Mouse (Mus musculus) CD8-positive naive resting alpha-beta T cell, adult 2 months (primary cell): Measurements from ENCODE around the gene Pxylp1.

Source experiments
- DNase-seq, 2 experiments: peaks; one replicate each; pipeline ENCODE4 v3.0.0; 2022; ENCODE audit warnings: low read depth in 2 of 2, low spot score in 2 of 2

The Pxylp1 gene

GRCm38 (mm10) chr9:96827002-96827785, 65.3 kb downstream of the Pxylp1 start:
- no peak for DNase-seq

- no peak for DNase-seq
Observed at GRCm38 (mm10) chr9:96824857-96825256, 67.6 kb downstream of the Pxylp1 start.

DNA sequence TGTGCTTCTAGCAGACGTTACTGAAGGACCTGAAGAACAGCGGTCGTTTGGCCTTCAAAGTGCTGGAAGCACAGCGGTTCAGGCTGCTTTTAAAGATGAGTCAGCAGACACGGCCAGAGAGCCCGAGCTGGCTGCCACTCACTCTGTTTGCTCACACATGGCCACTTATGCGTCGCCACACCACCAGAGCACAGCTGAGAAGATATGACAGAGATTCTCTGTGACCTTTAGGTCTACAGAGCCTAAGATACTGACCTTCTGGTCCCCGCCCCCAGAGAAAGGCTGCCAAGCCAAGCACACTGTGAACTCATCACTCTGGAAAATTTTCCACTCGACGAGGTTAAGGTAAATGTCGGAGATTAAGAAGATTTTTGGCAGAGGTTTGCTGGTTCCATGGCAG, 68.4 kb downstream of the Pxylp1 start:
- no peak for DNase-seq

- DNase-seq, result no peak
Observed at GRCm38 (mm10) chr9:96823541-96823940, 68.9 kb downstream of the Pxylp1 start.

DNA sequence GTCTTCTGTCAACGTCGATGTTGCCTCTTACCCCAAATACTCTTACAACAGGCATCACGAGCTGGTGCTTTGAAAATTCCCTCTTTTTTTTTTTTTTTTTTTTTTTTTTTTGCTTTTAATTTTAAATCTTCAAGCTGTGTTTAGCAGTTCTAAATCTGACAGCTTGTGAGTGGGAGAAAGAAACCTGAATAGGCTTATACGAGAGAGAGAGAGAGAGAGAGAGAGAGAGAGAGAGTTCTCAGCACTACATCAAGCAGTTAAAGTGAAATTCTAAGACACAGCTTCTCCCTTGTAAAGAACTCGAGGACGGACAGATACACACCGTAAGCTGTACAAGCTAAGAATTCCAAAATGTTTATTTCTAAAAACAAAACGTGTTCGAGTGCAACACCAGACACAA, 69.5 kb downstream of the Pxylp1 start:
- DNase-seq, result no peak

DNA sequence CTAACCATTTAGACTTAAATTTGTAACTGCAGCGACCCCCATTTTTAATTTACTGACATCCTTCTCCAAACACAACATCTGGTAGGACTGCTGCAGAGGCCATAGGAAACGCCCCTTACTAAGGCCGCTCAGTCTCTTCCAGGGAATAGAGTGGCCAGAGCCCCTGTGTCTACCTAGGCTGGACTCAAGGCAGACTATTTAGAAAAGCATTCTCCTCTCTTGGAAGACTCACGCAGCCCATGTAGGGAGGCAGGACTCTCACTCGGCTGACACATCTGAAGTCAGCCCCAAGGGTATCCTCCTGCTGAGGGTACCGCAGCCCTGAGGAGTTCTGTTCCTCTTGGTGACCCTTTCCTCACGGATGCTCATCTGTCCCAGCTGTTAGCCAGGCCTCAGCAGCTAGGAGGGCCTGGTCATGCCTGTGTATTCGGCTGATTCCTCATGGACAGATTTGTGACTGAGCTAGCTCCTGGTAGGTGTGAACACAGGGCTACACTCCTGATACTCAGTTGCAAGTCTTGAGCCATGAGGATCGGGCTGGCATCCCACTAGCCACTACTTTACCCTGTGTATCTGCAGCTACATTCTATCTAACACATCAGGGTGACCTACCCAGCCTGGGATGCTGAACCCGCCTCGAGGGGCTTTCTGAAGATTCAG, 73.5 kb downstream of the Pxylp1 start:
- DNase-seq, result no peak

- DNase-seq, result peak; percentile 45 to 64
Observed at GRCm38 (mm10) chr9:96818128-96818821, 74.2 kb downstream of the Pxylp1 start.

GRCm38 (mm10) chr9:96811996-96812395, 80.5 kb downstream of the Pxylp1 start:
- DNase-seq, result no peak

DNA sequence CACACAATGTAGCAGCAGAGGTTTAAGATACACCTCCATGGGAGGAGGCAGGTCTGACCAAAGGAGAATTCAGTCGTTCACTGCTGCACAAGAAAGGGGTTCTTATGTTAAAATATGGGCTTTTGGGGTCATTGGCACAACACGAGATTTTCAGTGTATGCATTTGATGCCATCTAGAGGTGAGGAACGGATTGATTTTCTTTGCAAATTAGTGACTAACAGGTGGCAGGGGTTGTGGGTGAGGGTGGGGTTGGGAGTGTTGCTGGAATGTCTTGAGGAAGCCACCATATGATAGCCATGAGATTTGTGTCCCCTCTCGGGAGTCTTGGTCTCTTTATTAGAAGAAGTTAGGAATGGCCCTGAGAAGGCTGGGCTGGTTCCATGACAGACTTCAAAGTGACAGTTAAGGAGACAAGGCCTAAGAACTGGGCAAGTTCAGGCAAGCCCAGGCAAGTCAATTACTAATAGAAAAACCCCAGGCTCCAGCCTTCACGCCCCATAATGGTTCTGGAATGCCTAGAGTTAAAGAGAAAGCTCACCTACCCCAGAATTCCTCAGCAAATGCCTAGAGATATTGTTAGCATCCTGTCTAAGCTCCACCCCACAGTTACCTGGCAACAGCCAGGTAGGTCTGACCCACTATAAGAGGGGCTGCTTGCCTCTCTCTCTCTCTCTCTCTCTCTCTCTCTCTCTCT, 92.2 kb downstream of the Pxylp1 start:
- DNase-seq, result no peak

DNA sequence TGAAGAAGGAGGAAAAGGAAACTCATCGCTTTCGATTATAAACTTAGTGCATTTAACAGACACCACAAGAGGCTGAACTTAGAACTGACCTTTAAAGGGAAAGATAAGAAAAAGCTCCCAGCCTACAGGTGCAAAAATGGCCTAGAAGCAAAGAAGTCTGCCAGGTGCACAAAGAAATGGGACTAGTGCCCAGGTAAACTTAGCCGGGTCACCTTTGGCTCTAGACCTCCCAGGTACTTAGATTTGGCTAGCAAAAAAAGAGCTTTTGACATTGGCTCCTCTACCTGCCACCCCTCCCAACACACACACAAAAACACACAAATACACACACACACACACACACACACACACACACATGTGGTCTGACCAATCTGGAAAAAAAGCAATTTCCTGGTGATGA, 95.2 kb downstream of the Pxylp1 start:
- no peak for DNase-seq

- no peak for DNase-seq
Observed at GRCm38 (mm10) chr9:96795399-96795928, 97.0 kb downstream of the Pxylp1 start.

- DNase-seq, result no peak
Observed at GRCm38 (mm10) chr9:96794601-96795000, 97.9 kb downstream of the Pxylp1 start.

DNA sequence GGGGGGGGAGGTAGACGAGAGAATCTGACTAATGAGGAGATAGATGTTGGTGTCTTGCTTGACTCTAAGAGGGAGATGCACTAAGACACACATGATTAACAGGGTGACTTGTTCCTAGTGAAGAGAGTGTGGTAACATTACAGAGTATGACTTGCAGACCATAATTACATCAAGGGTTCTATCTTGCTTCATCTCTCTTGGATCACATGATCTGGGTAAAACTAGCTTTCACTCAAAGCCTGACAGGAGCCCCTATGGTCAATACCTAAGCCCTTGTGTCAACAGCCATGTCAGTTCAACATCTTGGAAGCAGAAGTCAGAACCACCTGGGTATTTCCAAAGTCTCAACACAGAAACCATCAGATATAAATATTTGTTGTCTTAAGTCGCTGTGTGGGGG, 99.9 kb downstream of the Pxylp1 start:
- DNase-seq, result no peak

- DNase-seq, result no peak
Observed at GRCm38 (mm10) chr9:96790389-96791007, 102.0 kb downstream of the Pxylp1 start.

DNA sequence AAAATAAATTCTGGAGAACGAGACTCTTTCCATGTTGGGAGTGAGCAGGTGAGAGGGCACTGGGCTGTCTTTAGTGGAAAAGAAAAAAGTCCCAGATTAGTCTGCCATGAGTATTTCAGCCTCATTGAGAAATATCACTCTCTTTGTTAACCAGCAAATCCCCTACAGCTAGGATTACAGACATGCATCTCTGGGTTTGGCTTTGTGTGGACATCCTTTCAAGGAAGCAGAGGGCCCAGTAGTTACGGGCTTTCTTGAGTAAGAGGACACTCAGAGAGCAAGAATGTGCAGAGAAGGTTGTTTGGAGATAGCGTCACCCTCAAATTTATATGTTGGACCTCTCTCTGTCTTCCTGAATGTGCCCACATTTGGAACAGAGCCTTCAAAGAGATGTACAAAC, 102.6 kb downstream of the Pxylp1 start:
- no peak for DNase-seq

DNA sequence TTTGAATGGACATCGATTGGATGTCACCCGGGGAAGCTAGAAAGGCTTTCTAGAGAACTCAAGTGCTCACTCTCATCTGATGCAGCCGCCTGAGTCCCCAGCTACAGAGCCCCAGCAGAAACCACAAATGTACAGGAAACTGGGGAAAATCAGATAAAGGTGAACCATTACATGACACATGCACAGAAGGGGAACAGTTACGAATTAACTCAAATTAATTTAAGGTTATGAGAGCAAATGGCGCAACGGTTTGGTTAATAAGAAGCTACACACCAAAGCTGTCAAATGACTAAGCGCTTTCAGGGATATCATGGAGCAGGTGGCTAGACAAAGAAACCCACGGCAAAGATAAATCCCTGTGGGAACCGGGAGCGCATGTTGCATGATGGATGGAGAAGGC, 104.7 kb downstream of the Pxylp1 start:
- DNase-seq, result no peak

DNA sequence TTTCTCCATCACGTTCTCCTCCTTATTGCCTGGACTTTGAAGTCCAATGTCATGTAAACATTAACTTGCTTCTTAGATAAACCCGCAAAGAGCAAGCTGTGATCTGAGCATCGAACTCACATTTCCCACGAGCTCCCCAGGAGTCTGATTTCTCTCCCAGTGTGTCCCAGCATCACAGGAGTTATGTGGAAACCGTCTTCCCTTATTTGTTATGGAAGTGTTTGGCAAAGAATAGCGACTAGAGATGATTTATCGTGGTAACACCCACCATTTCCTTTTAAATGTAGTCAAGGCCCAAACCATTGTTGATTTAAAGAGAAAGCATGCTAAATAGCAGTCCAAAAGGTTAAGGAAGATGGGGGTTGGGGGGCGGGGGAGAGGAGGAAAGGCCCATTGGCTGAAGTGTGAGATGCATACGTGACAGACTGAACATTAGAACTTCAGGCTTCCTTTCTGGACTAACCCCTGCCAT, 106.6 kb downstream of the Pxylp1 start:
- DNase-seq, result no peak

DNA sequence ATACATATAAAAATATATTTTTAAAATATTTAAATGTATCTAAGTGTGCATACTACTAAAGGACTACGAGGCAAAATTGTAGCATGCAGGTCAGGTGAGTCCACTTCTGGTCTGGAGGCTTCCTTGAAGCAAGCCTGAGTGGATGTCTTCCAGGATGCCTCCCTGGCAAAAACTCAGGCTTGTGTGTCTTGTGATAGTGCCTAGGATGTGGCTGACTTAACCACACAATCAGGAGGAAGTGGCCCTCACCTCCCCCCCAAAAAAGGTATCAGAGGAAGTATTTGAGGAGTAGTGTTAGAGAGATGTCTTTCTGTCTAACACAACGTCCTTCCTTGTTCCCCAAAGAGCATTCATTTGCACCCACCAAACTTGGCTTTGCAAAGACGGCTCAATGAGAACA, 107.3 kb downstream of the Pxylp1 start:
- peak; percentile 7 to 49 for DNase-seq

GRCm38 (mm10) chr9:96783667-96784066, 108.8 kb downstream of the Pxylp1 start:
- no peak for DNase-seq

DNA sequence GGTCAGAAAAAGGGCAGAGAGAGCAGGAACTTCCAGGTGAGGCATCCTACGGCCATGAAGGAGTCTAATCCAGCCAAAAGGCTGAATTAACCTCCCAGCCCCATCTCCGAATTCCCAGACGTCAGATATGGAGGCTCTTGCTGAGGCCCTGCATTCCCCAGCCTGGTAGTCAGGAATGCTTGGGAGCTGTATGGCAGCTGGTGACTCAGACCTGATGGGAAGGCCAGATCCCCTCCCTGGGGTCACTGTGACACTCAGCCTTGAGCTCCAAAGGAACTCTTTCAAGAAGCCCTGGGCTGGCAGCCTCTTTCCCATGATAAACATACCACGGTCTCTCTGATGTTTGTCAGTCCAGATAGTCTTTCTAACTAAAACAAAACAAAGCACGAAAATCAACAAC, 109.2 kb downstream of the Pxylp1 start:
- no peak for DNase-seq

DNA sequence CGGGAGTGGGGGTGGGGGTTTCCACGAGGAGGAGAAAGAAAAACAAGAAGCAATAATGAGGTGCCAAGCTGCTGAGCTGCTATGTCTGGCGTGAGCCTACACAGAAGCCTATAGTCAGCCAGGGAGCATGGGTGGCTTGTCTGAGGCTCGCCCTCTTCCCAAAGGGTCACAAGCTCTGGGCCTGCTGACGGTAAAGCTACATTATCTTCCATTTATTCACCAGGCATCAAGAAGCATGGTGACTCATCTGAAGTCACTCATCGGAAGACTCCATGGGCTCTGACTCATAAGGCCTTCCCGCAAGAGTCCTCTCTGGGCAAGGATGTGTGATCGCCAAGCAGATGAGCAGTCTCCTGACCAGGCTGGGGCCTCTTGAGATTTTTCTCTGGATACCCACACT, 110.4 kb downstream of the Pxylp1 start:
- DNase-seq, result no peak
